Mouse (Mus musculus): ENCODE data around the gene Rfx2.

Rfx2 gene

GRCm38 (mm10) chr17:56830411-56831110 lies at the start of gene Rfx2:
Gene Rfx2 (minus strand): TSS chr17:56831013.
- no peak for DNase-seq (ENCODE audit: low spot score in 2 of 2)

GRCm38 (mm10) chr17:56877426-56877825 lies 46.6 kb upstream of the Rfx2 start:
- no peak for DNase-seq (ENCODE audit: low spot score in 2 of 2)

- no peak for DNase-seq (ENCODE audit: low spot score in 2 of 2)
These were observed 46.2 kb upstream of the Rfx2 start for GRCm38 (mm10) chr17:56876981-56877380.

GRCm38 (mm10) chr17:56876465-56876864 lies 45.7 kb upstream of the Rfx2 start:
- no peak for DNase-seq (ENCODE audit: low spot score in 2 of 2)

- no peak for DNase-seq (ENCODE audit: low spot score in 2 of 2)
These were observed 44.3 kb upstream of the Rfx2 start, which contains the start of gene 1700061G19Rik for GRCm38 (mm10) chr17:56874936-56875651. Gene 1700061G19Rik (plus strand): TSS chr17:56875477.

GRCm38 (mm10) chr17:56874237-56874636 lies 43.4 kb upstream of the Rfx2 start, which contains the start of gene Acsbg2:
Gene Acsbg2 (minus strand): TSS chr17:56874447.
- DNase-seq (ENCODE audit: low spot score in 2 of 2): no peak

GRCm38 (mm10) chr17:56872512-56872911 lies 41.7 kb upstream of the Rfx2 start:
- DNase-seq (ENCODE audit: low spot score in 2 of 2): no peak

GRCm38 (mm10) chr17:56871767-56872166 lies 41.0 kb upstream of the Rfx2 start:
- DNase-seq (ENCODE audit: low spot score in 2 of 2): no peak

GRCm38 (mm10) chr17:56870287-56870953 lies 39.6 kb upstream of the Rfx2 start:
- no peak for DNase-seq (ENCODE audit: low spot score in 2 of 2)

GRCm38 (mm10) chr17:56869481-56869977 lies 38.7 kb upstream of the Rfx2 start:
- DNase-seq (ENCODE audit: low spot score in 2 of 2): no peak

- DNase-seq (ENCODE audit: low spot score in 2 of 2): no peak
These were observed 35.3 kb upstream of the Rfx2 start for GRCm38 (mm10) chr17:56866071-56866470.

GRCm38 (mm10) chr17:56861197-56861596 lies 30.4 kb upstream of the Rfx2 start:
- DNase-seq (ENCODE audit: low spot score in 2 of 2): no peak

- no peak for DNase-seq (ENCODE audit: low spot score in 2 of 2)
These were observed 28.1 kb upstream of the Rfx2 start for GRCm38 (mm10) chr17:56858922-56859321.

GRCm38 (mm10) chr17:56858216-56858615 lies 27.4 kb upstream of the Rfx2 start:
- DNase-seq (ENCODE audit: low spot score in 2 of 2): peak in 1 of 2 experiments; percentile 25

GRCm38 (mm10) chr17:56855421-56855820 lies 24.6 kb upstream of the Rfx2 start:
- no peak for DNase-seq (ENCODE audit: low spot score in 2 of 2)

- DNase-seq (ENCODE audit: low spot score in 2 of 2): no peak
These were observed 20.4 kb upstream of the Rfx2 start for GRCm38 (mm10) chr17:56851167-56851566.

- DNase-seq (ENCODE audit: low spot score in 2 of 2): no peak
These were observed 18.9 kb upstream of the Rfx2 start for GRCm38 (mm10) chr17:56849710-56850109.

GRCm38 (mm10) chr17:56848785-56849184 lies 18.0 kb upstream of the Rfx2 start:
- no peak for DNase-seq (ENCODE audit: low spot score in 2 of 2)

GRCm38 (mm10) chr17:56843678-56844077 lies 12.9 kb upstream of the Rfx2 start:
- no peak for DNase-seq (ENCODE audit: low spot score in 2 of 2)

GRCm38 (mm10) chr17:56842173-56842572 lies 11.4 kb upstream of the Rfx2 start:
- DNase-seq (ENCODE audit: low spot score in 2 of 2): no peak

- DNase-seq (ENCODE audit: low spot score in 2 of 2): no peak
These were observed 9.7 kb upstream of the Rfx2 start for GRCm38 (mm10) chr17:56840524-56840923.

GRCm38 (mm10) chr17:56836336-56836735 lies 5.5 kb upstream of the Rfx2 start:
- DNase-seq (ENCODE audit: low spot score in 2 of 2): no peak

All from frontal cortex, postnatal 10 days (tissue).